Mouse (Mus musculus): Measurements from ENCODE around the gene Scn3b.

Scn3b gene

GRCm38 (mm10) chr9:40316865-40317660 lies 48.0 kb downstream of the Scn3b start:
- no peak for DNase-seq (ENCODE audit: low spot score in 2 of 2)

- DNase-seq (ENCODE audit: low spot score in 2 of 2), result peak in 1 of 2 experiments; percentile 20
Observed at GRCm38 (mm10) chr9:40317735-40318134, 48.7 kb downstream of the Scn3b start.

GRCm38 (mm10) chr9:40318771-40319170 lies 49.8 kb downstream of the Scn3b start:
- peak in 1 of 2 experiments; percentile 21 for DNase-seq (ENCODE audit: low spot score in 2 of 2)

GRCm38 (mm10) chr9:40320405-40320804 lies 51.4 kb downstream of the Scn3b start:
- no peak for DNase-seq (ENCODE audit: low spot score in 2 of 2)

- DNase-seq (ENCODE audit: low spot score in 2 of 2), result peak; percentile 75 to 89
Observed at GRCm38 (mm10) chr9:40320879-40321667, 52.1 kb downstream of the Scn3b start.

GRCm38 (mm10) chr9:40321668-40322003 lies 52.6 kb downstream of the Scn3b start:
- no peak for DNase-seq (ENCODE audit: low spot score in 2 of 2)

GRCm38 (mm10) chr9:40322372-40322771 lies 53.4 kb downstream of the Scn3b start:
- no peak for DNase-seq (ENCODE audit: low spot score in 2 of 2)

- DNase-seq (ENCODE audit: low spot score in 2 of 2), result no peak
Observed at GRCm38 (mm10) chr9:40323171-40323570, 54.2 kb downstream of the Scn3b start.

- DNase-seq (ENCODE audit: low spot score in 2 of 2), result no peak
Observed at GRCm38 (mm10) chr9:40323773-40324172, 54.8 kb downstream of the Scn3b start.

GRCm38 (mm10) chr9:40324232-40324792 lies 55.3 kb downstream of the Scn3b start:
- no peak for DNase-seq (ENCODE audit: low spot score in 2 of 2)

- no peak for DNase-seq (ENCODE audit: low spot score in 2 of 2)
Observed at GRCm38 (mm10) chr9:40324826-40325225, 55.8 kb downstream of the Scn3b start.

GRCm38 (mm10) chr9:40326260-40326915 lies 57.4 kb downstream of the Scn3b start:
- DNase-seq (ENCODE audit: low spot score in 2 of 2), result no peak

- peak; percentile 80 to 91 for DNase-seq (ENCODE audit: low spot score in 2 of 2)
Observed at GRCm38 (mm10) chr9:40330609-40331382, 61.8 kb downstream of the Scn3b start.

GRCm38 (mm10) chr9:40331411-40332286 lies 62.6 kb downstream of the Scn3b start:
- no peak for DNase-seq (ENCODE audit: low spot score in 2 of 2)

GRCm38 (mm10) chr9:40332326-40332725 lies 63.3 kb downstream of the Scn3b start:
- no peak for DNase-seq (ENCODE audit: low spot score in 2 of 2)

- no peak for DNase-seq (ENCODE audit: low spot score in 2 of 2)
Observed at GRCm38 (mm10) chr9:40332731-40333648, 64.0 kb downstream of the Scn3b start.

- peak; percentile 44 to 64 for DNase-seq (ENCODE audit: low spot score in 2 of 2)
Observed at GRCm38 (mm10) chr9:40333649-40334396, 64.8 kb downstream of the Scn3b start.

- no peak for DNase-seq (ENCODE audit: low spot score in 2 of 2)
Observed at GRCm38 (mm10) chr9:40334617-40335016, 65.6 kb downstream of the Scn3b start.
